In genomic region chr17:71552901-71553300, GRCm38 (mm10) we compare ENCODE assay signal across 8 mouse cellular contexts. TPM values are rescaled to one million over a fixed set of nuclear protein-coding genes. Genes with fewer than 3 reads are reported as not detected.
DNase-seq lines count a peak whose midpoint lies in the region; ATAC-seq lines count a peak whose summit lies in the region.

No protein-coding gene starts in this region.

- peak overlapping the region; percentile 100 for H3K4me2 ChIP-seq in kidney, embryonic 15.5 days
- H3K4me2 ChIP-seq in hindbrain, embryonic 15.5 days, result peak overlapping the region; percentile 91

- peaks cover 49% of the 10 kb centered on the region for H3K27me3 ChIP-seq in kidney, embryonic 15.5 days
- H3K27me3 ChIP-seq in hindbrain, embryonic 15.5 days, result peaks cover 21% of the 10 kb centered on the region; the same call in 1 of the 2 replicates

- H3K9ac ChIP-seq in kidney, embryonic 15.5 days, result 0 out of 2 replicates have a peak overlapping the region, but pooled peaks have one; percentile 71
- H3K9ac ChIP-seq in hindbrain, embryonic 15.5 days, result 0 out of 2 replicates have a peak overlapping the region, but pooled peaks have one; percentile 13

- ATAC-seq in kidney, embryonic 15.5 days (replicated peaks; ENCODE audit: low FRiP score), result no peak
- ATAC-seq in hindbrain, embryonic 15.5 days (ENCODE audit: low FRiP score, low read depth), result no peak
- ATAC-seq in megakaryocyte progenitor cell, adult 5-6 weeks (replicated peaks; ENCODE audit: poor library complexity), result no peak

- H3K27ac ChIP-seq in kidney, embryonic 15.5 days, result no peak overlapping the region
- H3K27ac ChIP-seq in hindbrain, embryonic 15.5 days (replicated peaks), result no peak overlapping the region

- H3K4me3 ChIP-seq in kidney, embryonic 15.5 days (replicated peaks), result 0 out of 2 replicates have a peak overlapping the region, but pooled peaks have one; percentile 78
- peak overlapping the region; percentile 71 for H3K4me3 ChIP-seq in hindbrain, embryonic 15.5 days

- no peaks in the 10 kb centered on the region for H3K36me3 ChIP-seq in kidney, embryonic 15.5 days
- no peaks in the 10 kb centered on the region for H3K36me3 ChIP-seq in hindbrain, embryonic 15.5 days

- H3K4me1 ChIP-seq in kidney, embryonic 15.5 days, result peaks cover 14% of the 10 kb centered on the region
- H3K4me1 ChIP-seq in hindbrain, embryonic 15.5 days (replicated peaks), result peaks cover 13% of the 10 kb centered on the region

- 11% methylated on average over 11 of the region's 11 CpGs for WGBS in kidney, embryonic 15.5 days
- 14% methylated on average over 11 of the region's 11 CpGs for WGBS in hindbrain, embryonic 15.5 days

- no peaks in the 10 kb centered on the region for H3K9me3 ChIP-seq in kidney, embryonic 15.5 days (replicated peaks)
- no peaks in the 10 kb centered on the region for H3K9me3 ChIP-seq in hindbrain, embryonic 15.5 days

- no peak for DNase-seq in kidney, adult 11 months
- peak; percentile 31 for DNase-seq in embryo, embryonic 11 days
- peak; percentile 16 for DNase-seq in lung, postnatal 10 days
- DNase-seq in testis, postnatal 14 days (ENCODE audit: low spot score), result peak; percentile 33
- DNase-seq in gastrocnemius, postnatal 10 days, result no peak

RNA-seq across cellular contexts. Expression of gene Spdya, which starts 1.0 kb away (rescaled TPM):
- 0.73 and 1.2 TPM in 2 replicates for polyA plus RNA-seq in kidney, embryonic 15.5 days (2015; fragmentation: Nextera tagmentation; extraction: Ambion mirVana)
- polyA plus RNA-seq in hindbrain, embryonic 15.5 days (2015; fragmentation: Nextera tagmentation; extraction: Ambion mirVana), result 1.2 and 1.5 TPM in 2 replicates
- total RNA-seq in megakaryocyte progenitor cell, adult 5-6 weeks (2015), result not detected in 2 replicates
- total RNA-seq in megakaryocyte progenitor cell, adult 5-6 weeks (2017), result not detected in 2 replicates
- under 1 TPM; 0.12 to 0.32 TPM for total RNA-seq in gastrocnemius, postnatal 10 days (2021)

RNA-seq across cellular contexts. Expression of gene Ndc80, which starts 26.2 kb away (rescaled TPM):
- 52.3 TPM in 2 replicates for polyA plus RNA-seq in kidney, embryonic 15.5 days (2015; fragmentation: Nextera tagmentation; extraction: Ambion mirVana)
- polyA plus RNA-seq in hindbrain, embryonic 15.5 days (2015; fragmentation: Nextera tagmentation; extraction: Ambion mirVana), result 8.1 and 9.9 TPM in 2 replicates
- 51.2 and 57.3 TPM in 2 replicates for total RNA-seq in megakaryocyte progenitor cell, adult 5-6 weeks (2015)
- total RNA-seq in megakaryocyte progenitor cell, adult 5-6 weeks (2017), result 75.0 and 91.7 TPM in 2 replicates
- 1 to 10 TPM; 5.2 to 5.7 TPM for total RNA-seq in gastrocnemius, postnatal 10 days (2021)

Comparison
In these comparisons a context has a peak if more than half of its experiments do, and no peak if none do; other contexts are left out.
1. DNase-seq: peak in embryo, embryonic 11 days (single experiment), lung, postnatal 10 days (single experiment) and testis, postnatal 14 days (single experiment); none in kidney, adult 11 months (single experiment) and gastrocnemius, postnatal 10 days (single experiment).
2. RNA of gene Ndc80, which starts 26.2 kb away (total RNA-seq): 51.2 to 91.7 TPM in megakaryocyte progenitor cell, adult 5-6 weeks; 5.2 to 5.7 TPM in gastrocnemius, postnatal 10 days; every median in the first group is over 4 times any median in the second.